Mouse (Mus musculus): ENCODE results near the gene Kdelc2.

The Kdelc2 gene

DNA sequence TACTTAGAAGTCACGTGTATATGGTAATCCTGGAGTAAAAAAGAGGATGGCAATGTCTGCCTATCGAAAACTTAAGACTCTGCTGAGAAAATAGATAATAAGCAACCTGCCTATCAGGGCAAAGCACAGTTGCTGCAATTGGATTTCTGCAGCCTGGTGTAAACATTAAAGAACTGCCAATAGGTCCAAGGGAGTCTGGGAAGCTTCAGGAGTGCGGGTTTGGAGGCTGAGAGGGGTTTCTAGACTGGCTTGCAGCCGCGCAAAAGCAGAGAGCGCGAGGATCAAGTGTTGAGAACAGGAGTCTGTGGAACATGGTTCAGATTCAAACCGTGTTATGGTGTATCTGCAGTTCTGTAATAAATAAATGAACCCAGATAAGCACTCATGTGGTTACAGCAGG, 1.0 kb downstream of the Kdelc2 start:
- no peak for DNase-seq (ENCODE audit: low spot score in 2 of 2)

- DNase-seq (ENCODE audit: low spot score in 2 of 2) = no peak
Measured at GRCm38 (mm10) chr9:53387431-53387830, 3.6 kb downstream of the Kdelc2 start.

DNA sequence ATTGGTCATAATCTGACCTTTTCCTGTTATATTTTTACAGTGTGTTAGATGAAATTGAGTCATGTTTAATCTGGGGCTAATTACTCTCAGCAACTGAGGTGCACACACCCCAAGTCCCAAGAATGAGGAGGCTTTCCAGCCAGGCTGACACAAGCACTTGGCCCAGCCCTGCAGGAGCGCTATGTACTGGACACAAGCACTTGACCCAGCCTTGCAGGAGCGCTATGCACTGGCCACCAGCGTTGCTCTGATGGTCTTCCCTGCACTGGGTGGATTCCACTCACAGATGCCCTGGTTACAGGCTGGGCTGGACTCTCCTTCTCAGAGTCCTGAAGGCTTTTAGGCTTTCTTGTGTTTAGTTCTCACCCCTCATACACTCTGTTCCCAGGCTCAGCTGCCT, 5.3 kb downstream of the Kdelc2 start:
- no peak for DNase-seq (ENCODE audit: low spot score in 2 of 2)

- no peak for DNase-seq (ENCODE audit: low spot score in 2 of 2)
Measured at GRCm38 (mm10) chr9:53390136-53390535, 6.3 kb downstream of the Kdelc2 start.

DNA sequence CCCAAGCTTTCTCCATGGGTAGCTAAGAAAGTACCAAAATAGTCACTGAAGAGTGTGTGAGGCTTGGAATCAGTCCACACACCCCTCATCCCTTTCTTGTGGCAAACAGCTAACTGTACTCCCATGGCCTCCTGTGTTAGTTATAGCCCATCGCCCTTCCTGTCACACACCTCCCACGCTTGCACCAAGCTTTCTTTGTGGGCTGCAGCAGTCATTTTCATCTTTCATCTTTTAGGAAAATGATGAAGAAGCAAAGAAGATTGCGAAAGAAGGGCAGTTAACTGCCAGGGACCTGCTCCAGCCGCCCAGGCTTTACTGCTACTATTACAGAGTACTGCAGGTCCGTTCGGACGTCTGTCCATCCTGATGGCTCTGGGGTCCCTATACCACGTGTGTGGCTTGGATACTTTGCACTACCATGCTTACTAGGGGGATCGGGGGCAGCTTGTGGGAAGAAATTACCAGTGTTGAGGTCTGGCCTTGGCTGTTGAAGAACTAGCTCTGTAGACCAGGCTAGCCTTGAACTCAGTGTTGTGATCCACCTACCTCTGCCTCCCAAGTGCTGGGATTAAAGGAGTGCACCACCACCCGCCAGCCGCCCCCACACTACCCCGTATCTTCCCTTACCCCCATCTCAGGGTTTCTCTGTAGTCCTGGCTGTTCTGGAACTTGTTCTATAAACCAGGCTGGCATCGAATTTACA, 14.0 kb downstream of the Kdelc2 start:
- no peak for DNase-seq (ENCODE audit: low spot score in 2 of 2)

- peak; percentile 38 to 60 for DNase-seq (ENCODE audit: low spot score in 2 of 2)
Measured at GRCm38 (mm10) chr9:53398388-53398700, 14.5 kb downstream of the Kdelc2 start.

DNA sequence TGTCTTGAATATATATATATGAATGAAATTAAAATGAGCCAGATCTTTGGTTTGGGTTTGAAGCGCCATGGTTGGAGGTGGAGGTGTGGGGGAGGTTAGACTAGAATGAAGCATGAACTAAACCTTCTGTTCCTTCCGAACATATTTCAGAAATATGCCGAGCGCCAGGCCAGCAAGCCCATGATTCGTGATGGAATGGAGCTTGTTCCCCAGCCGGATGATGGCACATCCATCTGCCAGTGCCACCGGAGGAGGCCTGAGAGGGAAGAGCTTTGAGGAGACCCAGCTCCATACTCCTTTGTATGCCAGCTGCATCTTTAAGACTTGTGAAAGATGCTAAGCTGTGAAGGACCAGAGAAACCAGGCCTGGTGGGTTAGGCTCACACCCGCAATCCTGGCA, 15.7 kb downstream of the Kdelc2 start:
- DNase-seq (ENCODE audit: low spot score in 2 of 2) = no peak

DNA sequence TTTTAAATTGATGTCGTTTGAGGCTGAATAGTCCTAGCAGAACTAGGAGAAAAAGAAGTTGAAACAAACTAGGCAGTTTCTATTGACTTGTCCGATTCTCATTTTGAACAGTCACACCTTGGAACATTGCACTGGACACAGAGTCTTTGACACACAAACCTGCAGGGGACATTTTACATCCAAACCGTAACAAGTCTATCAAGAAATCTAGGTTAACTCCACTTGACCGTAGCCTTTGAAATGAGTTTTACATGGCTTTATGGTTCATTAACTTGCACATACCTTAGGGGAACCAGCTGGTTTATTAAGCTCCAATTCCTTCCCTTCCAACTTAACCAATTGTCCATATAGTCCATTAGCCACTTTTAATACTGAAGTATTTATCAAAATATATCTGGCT, 16.9 kb downstream of the Kdelc2 start:
- DNase-seq (ENCODE audit: low spot score in 2 of 2) = no peak

GRCm38 (mm10) chr9:53401146-53401545, 17.3 kb downstream of the Kdelc2 start:
- DNase-seq (ENCODE audit: low spot score in 2 of 2) = no peak

DNA sequence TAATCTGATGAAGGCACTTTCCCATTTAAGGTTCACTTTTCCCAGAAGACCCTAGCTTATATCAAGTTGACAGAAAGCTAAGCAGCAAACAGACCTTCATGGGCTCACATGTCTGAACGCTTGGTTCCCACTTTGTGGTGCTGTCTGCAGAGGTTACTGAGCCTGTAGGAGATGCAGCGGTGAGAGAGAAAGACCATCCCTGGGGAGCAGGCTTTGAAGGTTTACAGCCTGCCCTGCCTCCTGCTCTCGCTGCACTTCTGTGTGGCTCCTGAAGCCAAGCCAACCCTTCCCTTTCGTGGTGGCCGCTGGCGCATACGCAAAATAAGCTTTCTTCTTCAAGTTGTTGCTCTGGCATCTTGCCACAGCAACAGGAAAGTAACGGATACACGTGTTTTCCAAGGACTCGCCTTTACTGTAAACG, 18.5 kb downstream of the Kdelc2 start, which contains the start of gene 4930550C14Rik:
4930550C14Rik (plus strand) TSS at position 35 of the 421 bp plus-strand sequence.
- DNase-seq (ENCODE audit: low spot score in 2 of 2) = no peak

GRCm38 (mm10) chr9:53402991-53403390, 19.2 kb downstream of the Kdelc2 start:
- DNase-seq (ENCODE audit: low spot score in 2 of 2) = no peak

DNA sequence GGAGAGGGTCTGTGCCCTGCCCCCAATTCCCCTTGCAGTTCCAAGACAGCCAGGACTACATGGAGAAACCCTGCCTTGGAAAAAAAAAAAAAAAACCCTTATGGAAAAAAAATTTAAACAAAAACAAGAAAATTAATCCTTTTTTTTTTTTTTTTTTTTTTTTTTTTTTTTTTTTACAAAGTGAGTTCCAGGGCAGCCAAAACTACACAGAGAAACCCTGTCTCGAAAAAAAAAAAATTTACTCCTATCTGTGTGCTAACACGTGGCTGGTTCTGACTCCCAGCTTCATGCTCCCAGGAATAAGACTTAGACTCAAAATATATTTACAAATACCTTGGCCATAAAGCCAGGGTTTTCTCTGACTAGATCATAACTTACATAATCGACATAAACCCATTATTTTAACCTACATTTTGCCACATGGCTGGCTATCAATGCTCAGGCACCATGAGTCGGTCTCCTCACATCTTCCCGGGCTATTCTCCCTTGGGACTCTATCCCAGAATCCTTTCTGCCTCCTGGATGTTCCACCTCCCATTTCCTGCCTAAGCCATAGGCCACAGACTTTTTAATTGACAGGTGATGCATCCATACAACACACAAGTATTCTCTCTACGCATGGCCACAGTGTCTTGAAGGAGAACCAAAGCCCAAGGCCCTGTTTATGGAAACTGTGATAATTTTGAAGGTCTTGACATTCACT, 20.4 kb downstream of the Kdelc2 start:
- DNase-seq (ENCODE audit: low spot score in 2 of 2) = no peak

- peak; percentile 81 to 82 for DNase-seq (ENCODE audit: low spot score in 2 of 2)
Measured at GRCm38 (mm10) chr9:53404753-53405722, 21.2 kb downstream of the Kdelc2 start.

- DNase-seq (ENCODE audit: low spot score in 2 of 2) = no peak
Measured at GRCm38 (mm10) chr9:53408548-53408947, 24.7 kb downstream of the Kdelc2 start.

DNA sequence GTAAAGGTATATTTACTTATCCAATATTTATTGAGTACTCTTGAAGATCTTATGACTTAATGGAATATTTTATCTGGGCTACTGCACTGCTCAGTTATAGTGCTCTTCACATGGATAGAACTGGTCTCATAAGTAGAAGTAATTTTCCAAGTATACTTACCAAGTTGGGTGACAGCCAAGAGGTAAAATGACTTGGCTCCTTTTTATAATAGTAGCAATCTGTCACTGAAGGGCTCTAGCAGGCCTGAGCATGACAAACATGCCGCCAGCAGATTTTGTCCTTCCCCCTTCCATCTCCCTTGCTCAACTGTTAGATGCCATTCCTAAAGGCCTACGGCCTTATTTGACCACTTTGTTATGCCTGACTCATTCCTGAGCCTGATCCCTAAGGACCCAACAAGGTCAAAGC, 25.1 kb downstream of the Kdelc2 start:
- no peak for DNase-seq (ENCODE audit: low spot score in 2 of 2)

DNA sequence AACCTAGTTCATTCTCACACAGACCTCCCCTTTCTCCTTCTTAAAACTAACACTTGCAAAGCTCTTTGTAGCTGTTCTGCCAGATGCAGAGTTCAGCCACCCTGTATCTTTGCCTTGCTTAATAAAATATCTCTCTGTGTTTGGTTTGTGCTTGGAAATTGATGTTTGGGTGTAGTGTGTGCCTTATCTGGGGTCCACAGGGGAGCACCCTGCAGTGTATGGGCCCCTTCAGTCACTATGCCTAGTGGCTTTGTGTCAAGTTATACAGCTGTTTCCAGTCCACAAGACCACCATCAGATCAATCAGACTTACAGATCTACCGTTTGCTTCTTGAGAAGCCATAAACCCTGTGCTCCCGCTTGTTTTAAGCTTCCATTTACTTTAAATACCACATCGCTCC, 25.6 kb downstream of the Kdelc2 start:
- no peak for DNase-seq (ENCODE audit: low spot score in 2 of 2)

GRCm38 (mm10) chr9:53422133-53422896, 38.5 kb downstream of the Kdelc2 start:
- no peak for DNase-seq (ENCODE audit: low spot score in 2 of 2)

- no peak for DNase-seq (ENCODE audit: low spot score in 2 of 2)
Measured at GRCm38 (mm10) chr9:53426726-53427125, 42.9 kb downstream of the Kdelc2 start.

DNA sequence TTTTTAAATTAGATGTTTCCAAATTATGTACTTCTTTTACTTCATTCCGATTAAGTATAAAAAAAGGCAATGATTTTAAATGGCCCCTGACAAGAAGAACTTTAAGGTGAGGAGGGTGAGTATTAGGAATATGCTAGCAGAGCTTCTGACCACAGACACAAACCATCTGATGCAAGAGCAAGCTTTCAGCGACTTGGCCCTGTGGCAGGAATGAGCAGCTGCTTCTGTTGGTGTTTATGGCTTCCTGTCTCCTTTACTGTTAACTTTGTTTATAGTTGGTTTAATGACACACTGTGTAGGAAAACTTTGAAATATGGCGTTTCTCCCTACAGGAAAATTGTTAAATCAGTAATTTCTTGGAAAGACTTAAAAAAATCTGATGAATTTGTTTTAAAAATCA, 43.8 kb downstream of the Kdelc2 start:
- DNase-seq (ENCODE audit: low spot score in 2 of 2) = no peak

DNA sequence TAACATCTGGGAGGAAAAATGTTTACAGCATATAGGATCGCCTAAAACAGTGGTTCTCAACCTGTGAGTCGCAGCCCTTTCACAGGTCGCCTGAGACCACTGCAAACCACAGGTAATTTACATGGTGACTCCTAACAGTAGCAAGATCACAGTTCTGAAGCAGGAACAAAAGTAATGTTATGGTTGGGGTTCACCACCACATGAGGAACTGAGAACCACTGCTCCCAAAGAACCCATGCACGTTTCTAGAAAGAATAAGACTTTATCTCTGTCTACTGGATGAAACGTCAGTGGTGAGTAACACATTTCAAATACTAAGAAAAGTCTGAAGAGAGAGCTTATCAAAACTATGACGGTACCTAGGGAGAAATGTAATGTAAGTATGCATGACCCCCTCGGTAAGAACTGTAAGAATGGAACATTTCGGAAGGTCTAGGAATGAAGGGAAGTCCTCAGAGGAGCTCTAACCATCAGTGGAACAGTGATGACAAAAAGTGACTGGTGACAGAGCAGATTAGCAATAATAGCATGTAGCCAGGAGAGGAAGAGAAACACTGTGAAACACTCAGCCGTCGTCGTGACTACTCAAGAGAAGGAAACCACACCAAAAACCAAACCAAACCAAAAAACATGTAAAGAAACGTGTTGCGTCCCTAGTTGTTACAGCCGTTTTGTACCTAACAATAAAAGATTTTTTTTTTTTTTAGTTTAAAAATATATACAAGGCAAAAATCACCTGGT, 52.2 kb downstream of the Kdelc2 start:
- DNase-seq (ENCODE audit: low spot score in 2 of 2) = peak in 1 of 2 experiments; percentile 7

DNA sequence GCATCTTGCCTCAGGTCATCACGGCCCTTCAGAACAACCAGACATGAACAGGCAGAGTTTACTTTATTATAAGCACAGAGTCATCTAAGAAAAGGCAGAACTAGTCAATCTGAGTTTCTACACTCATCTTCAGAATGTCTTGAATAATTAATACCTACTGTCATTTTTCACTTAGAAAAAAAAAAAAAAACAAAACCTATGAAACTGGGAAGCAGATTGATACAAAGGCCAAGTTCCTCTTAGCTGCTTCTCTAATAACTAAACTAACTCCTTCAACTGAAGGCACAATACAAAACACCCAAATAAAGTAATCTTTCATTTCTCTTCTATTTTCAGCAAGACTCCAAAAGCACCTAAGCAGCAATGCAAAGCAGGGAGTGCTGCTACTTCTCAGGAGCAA, 66.8 kb downstream of the Kdelc2 start:
- no peak for DNase-seq (ENCODE audit: low spot score in 2 of 2)

All from natural killer cell, adult 2 months (primary cell).